Mouse (Mus musculus) liver, embryonic 14.5 days (tissue): ENCODE results near the gene Nod2.

Experiments
- CTCF ChIP-seq: IDR thresholded peaks from 2 replicates; pipeline ENCODE4 v1.5.1; 2016; ENCODE audit warnings: antibody characterized with exemption, low read depth, control low read depth
- EP300 ChIP-seq: IDR thresholded peaks from 2 replicates; pipeline ENCODE4 v1.6.1; 2016; ENCODE audit warnings: antibody characterized with exemption, low read depth

DNA sequence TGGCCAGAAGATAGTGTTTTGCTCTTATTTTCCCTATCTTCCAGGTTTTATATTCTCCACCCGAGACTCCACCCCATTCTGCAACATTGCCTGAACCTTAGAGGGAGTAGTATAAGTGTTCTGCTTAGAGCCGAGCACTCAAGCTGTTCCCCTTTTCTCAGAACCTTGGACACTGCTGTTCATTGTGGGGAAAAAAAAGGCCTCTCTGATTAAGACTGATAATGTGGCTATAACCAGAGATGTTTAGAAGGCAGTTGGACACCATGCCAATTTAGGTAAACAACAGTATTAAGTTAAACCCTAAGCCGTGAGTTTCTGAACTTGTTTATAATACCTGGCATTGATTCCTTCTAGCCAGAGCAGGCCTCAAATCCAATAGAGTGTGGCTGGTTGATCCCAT, 55.7 kb downstream of the Nod2 start:
- TF ChIP-seq CTCF (no peak), EP300 (no peak)
